Mouse (Mus musculus): ENCODE measurements around the gene Nudt8.
"Not testable (repeated sequence)": the region's sequence is repeated elsewhere in the genome, so short reads cannot be mapped to it uniquely, and the experiment has no call there.

Nudt8 gene

DNA sequence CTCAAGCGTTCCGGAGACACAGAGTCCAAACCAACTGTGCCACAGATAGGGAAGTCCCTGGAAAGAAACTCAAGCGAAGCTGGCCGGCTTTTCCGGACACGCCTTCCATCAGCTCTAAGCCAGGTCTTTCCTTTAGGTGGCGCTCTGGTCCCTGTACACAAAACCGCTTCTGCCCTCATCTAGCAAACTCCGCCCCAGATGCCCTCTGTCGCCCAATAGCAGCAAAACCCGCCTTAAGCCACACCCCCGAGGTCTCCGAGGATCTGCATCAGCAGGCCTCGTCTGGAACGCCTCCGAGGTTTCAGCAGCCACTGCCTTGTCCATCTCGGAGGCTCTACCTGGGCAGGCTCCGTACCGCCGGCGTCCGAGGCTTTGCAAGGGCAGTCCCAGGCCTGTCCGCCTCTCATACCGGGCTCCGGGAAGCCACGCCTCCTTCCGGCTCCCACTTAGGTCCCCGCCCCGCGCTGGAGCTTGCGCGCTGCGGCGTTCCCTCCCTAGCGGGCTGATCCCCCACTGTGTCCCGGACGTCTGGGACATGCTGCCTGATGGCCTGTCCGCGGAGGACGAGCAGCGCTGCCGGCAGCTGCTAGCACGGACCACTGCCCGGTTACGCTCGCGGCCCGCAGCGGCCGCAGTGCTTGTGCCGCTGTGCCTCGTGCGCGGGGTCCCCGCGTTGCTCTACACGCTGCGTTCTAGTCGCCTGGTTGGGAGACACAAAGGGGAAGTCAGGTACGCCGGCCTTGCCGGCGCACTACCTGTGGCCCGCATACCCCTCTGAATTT, at the start of gene Nudt8, which contains the start of gene Gm49405:
TSS of gene Nudt8 (plus strand) at position 462 of the 782 bp plus-strand sequence.
TSS of gene Gm49405 (plus strand) at position 508 of the 782 bp plus-strand sequence.
- DNase-seq (ENCODE audit: low spot score in 2 of 2) = peak; percentile 91 to 93

DNA sequence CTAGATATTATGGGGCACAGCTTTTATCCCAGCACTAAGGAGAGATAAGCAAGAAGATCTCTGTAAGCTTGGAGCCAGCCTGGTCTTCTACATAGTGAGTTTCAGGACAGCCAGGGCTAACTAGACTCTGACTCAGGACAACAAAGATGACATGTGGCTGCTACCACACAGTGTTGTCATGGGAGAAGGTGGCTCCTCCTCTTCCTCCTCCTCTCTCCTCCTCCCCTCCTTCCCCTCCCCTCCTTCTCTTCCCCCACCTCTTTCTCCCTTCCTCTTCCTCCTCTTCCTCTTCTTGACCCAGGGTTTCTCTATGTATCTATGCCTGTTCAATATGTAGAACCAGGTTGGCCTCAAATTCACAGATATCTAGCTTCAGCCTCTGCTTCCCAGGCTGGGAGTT, 48.9 kb upstream of the Nudt8 start:
- DNase-seq (ENCODE audit: low spot score in 2 of 2) = no peak

DNA sequence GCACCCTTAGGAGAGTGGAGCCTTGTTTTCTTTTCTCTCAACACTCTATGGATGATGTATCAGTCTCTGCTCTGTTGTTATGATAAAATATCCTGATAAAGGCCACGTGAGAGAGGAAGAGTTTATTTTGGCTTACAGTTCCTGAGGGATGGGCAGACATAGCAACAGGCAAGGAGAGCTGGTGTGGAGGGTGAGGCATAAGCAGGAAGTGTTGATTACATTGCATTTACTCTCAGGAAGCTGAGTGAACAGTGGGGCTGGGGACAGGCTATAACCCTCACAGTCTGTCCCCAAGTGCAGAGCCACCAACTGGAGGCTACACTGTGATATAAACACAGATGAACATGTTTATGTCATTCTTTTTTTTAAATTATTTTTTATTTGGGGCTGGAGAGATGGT, 48.3 kb upstream of the Nudt8 start:
- DNase-seq (ENCODE audit: low spot score in 2 of 2) = no peak

DNA sequence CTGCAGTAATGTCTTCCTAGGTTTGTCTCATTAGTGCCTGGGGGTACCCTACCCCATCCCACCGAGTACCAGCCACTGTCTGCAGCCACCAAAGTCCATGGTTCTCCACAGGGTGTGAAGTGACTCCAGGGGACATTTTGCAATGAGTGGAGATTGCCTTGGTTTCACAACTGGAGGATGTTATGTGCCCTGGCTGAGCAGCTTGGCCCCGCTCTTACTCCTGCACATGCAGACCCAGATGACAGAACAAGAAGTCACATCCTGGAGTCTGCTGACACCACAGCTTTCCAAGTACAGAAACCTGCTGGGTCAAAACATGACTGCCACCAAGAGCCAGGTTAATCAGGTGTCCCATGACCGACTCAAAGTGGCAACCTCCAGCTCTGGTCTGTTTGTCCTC, 45.3 kb upstream of the Nudt8 start:
- no peak for DNase-seq (ENCODE audit: low spot score in 2 of 2)

DNA sequence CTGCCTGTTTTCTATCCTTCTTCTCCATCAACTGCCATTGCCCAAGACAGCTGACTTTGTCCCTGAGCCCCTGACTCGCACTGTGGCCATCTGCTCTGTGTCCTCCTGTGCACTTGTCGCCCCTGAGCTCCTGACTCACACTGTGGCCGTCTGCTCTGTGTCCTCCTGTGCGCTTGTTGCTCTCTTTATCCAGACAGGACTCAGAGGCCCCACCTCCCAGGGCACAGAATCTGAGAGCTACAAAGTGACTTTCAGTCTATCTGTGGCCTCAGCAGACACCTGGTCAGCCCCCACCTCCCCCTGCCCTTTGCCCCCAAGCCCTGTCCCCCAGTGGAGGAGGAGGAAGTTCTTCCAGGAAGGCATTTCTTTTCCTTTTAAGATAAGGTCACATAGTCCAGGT, 44.6 kb upstream of the Nudt8 start:
- no peak for DNase-seq (ENCODE audit: low spot score in 2 of 2)

DNA sequence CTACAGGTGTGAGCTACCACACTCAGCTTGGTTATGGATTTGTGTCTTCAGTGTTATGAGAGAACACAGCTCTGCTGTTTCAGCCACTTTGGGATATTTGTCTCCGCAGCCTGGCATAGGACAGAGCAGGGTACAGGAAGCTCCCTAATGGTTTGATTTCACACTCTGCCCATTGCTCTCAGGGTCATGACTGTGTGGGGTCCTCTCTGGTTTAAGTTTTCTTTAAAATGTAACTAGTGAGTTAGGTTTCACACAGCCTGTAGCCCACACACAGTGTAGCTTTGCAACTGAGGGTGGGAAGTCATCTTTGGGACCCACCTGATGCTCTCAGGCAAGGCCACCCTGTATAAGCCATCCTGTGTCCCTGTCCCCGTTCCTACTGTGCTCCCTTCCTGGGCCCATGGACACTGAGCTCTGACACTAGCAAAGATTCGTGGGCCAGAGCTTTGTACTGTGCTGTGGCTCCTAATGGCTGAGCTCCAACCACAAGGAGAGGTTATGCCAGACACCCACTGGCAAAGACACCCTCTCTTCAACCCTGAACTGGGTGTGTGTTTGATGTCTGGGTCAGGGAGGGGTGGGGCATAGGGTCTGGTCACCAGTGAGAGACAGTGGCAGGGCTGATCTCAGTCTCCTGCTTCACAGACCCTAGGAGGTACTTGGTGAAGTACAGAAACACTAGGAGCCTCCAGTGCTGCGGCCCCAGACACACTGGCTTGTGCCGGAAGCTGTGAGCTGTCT, 42.9 kb upstream of the Nudt8 start:
- DNase-seq (ENCODE audit: low spot score in 2 of 2) = not testable (repeated sequence)

DNA sequence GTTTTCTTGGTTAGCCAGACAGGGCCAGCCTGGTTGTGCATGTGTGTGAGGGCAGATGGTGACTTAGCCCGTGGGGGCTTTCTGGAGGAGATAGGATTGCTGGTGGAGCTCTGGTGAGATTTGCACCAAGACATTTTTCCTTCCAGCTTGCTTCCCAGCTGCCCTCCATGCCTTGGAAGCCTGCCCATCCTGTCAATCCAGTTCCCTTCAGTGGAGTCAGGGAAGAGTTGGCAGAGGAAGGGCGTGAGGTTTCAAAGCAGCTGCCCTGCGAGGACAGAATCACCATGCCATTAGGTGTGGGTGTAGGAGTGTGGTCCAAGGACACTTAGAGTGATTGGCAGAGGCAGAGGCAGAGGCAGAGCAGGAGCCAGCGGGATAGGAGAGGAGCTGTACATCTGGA, 41.9 kb upstream of the Nudt8 start, which contains the start of gene Aldh3b3:
TSS of gene Aldh3b3 (plus strand) at position 176 of the 400 bp plus-strand sequence.
- DNase-seq (ENCODE audit: low spot score in 2 of 2) = no peak

DNA sequence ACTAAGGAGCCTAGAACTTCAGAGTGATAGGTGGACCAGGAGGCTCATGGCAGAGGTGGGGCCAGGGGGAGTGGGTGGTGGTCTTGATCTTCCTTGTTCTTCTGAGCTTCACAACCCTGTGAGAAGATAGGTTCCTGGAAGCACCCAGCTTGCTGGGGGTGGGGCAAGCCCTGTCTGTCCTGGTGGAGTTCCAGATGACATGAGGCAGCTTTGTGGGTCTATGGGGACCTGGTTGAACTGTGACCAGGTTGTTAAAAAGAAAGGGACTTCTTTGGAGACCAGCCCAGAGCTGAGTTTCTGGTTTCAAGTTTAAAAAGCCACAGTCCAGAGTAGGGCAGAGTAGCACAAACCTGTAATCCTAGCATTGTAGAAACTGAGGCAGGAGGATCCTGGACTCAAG, 41.4 kb upstream of the Nudt8 start:
- no peak for DNase-seq (ENCODE audit: low spot score in 2 of 2)

DNA sequence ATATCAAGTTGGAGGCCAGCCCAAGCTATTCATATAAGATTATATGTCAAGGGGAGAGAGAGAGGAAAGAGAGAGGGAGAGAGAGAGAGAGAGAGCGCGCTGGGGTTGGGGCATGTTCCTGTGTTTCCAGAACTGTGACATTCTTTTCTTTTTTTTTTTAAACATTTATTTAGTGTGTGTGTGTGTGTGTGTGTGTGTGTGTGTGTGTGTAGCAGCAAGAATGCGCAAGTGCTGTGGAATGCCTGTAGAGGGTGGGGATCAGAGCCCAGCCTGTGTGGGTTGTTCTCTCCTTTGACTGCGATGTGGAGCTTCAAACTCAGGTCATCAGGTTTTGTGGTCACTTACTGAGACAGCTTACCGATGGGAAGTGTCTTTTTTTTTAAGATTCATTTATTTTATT, 40.2 kb upstream of the Nudt8 start:
- no peak for DNase-seq (ENCODE audit: low spot score in 2 of 2)

DNA sequence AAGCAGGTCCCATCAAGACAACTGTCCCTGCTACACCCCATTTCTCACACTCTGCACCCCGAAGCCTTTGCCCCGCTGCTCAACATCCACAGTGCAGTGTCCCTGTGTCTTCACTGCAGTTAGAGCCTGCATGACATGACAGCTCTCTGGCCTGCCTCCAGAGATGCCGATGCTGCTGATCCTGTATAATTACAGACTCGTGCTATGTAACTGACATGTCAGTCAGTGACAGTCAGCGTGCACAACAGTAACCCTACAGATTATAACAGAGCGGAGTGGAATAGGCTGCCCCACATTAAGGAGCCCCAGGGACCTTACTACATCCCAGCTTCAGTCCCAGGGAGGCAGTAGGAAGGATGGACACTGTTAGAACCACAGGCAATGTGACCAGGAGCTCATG, 38.6 kb upstream of the Nudt8 start:
- not testable (repeated sequence) for DNase-seq (ENCODE audit: low spot score in 2 of 2)

DNA sequence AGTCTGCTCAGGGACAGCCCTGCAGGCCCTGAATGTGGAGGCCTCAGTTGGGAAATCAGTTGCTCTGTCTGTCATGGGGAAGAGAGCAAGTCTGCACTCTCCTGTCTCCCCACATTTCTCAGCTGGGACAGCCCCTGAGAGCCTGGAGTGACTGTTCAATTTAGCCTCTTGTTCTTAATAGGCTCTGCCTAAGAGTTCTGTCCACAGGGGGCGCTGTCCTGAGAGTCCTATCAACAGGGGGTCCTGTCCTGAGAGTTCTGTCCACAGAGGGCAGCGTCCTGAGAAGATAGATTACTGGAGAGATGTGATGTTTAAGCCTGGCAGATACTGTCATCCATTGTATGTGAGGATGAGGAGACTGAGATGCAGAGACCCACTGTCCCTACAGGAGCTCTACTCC, 37.9 kb upstream of the Nudt8 start:
- no peak for DNase-seq (ENCODE audit: low spot score in 2 of 2)

DNA sequence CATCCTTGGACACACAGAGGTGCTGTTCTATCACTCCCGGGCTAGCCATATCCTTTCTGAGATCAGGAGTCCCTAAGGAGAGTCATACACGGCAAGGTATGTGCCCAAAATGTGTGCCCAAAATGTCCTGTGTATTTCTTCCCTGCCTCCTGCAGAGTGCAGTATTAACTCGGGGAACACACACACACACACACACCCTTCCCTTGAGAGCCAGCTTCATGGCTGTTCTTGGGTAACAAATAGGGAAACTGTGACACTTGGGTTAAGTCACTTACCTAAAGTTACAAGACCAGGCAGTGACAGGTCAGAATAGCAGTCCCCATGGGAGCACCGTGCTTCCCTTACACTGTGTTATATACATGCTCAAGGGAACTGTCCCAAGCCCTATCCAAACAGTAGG, 36.4 kb upstream of the Nudt8 start:
- no peak for DNase-seq (ENCODE audit: low spot score in 2 of 2)

DNA sequence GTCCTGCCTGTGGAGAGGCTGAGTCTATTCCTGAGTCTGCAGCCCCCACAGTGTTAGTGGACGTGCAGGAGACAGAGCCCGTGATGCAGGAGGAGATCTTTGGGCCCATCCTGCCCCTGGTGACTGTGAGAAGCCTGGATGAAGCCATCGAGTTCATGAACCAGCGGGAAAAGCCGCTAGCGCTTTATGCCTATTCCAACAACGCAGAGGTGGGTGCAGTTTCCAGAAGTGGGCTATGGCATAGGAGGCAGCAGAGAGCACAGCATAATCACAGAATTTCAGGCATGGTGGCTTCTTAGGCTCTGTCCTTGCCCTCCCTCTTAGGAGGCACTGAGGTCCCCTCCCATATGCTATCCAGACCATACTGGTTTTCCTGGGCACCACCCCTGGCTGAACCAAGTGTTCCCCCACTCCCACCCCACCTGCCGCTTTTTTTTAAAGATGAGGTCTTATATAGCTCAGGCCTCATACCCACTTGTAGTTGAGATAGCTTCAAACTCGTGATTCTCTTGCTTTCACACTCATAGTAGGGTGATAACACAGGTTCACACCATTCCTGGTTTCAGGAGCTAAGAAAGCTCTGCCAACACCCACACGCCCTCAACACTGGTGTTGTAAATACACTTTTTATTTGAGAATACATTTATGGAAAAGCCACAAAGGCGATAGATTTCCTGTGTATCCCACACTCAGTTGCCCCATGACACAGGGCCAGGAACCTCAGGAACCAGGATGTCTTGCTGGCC, 33.9 kb upstream of the Nudt8 start:
- no peak for DNase-seq (ENCODE audit: low spot score in 2 of 2)

DNA sequence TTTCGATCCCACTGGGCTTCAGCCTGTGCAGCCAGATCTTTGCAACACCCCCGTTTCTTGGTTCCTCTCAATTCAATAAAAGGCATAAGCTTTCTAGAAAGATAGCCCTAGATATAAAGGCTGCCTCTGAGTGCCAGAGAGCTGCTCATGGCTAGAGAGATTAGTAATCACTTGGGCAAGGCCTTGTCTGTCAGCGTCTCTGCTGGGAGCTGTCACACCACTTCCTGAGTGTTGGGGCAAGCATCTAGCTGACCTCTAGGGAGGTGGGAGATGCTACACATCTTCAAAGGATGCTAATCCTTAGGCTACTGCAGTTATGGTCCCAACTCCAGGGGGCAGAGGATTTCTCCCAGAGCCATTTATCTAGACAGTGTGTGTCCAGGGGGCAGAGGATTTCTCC, 33.1 kb upstream of the Nudt8 start:
- no peak for DNase-seq (ENCODE audit: low spot score in 2 of 2)

DNA sequence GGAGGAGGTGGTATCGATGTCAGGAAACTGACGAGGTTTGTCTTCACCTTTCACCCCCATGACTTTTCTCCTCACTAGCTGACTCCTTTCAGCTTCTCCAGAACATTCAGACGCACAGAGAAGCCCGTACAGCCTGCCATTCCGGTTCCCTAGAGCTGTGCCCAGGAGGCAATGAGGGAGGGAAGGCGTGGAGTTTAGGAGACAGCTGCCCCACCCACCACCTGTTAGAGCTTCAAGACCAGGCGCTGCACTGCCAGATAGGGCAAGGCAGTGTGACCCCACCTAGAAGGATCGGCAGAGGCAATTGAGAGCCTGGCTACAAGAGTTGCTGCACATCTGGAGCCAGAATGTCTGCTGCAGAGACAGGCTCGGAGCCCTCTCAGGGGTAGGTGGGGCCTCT, 28.2 kb upstream of the Nudt8 start, which contains the start of gene Aldh3b2:
TSS of gene Aldh3b2 (plus strand) at position 100 of the 400 bp plus-strand sequence.
- no peak for DNase-seq (ENCODE audit: low spot score in 2 of 2)

DNA sequence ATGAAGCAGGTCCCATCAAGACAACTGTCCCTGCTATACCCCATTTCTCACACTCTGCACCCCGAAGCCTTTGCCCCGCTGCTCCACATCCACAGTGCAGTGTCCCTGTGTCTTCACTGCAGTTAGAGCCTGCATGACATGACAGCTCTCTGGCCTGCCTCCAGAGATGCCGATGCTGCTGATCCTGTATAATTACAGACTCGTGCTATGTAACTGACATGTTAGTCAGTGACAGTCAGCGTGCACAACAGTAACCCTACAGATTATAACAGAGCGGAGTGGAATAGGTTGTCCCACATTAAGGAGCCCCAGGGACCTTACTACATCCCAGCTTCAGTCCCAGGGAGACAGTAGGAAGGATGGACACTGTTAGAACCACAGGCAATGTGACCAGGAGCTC, 25.8 kb upstream of the Nudt8 start:
- DNase-seq (ENCODE audit: low spot score in 2 of 2) = not testable (repeated sequence)

DNA sequence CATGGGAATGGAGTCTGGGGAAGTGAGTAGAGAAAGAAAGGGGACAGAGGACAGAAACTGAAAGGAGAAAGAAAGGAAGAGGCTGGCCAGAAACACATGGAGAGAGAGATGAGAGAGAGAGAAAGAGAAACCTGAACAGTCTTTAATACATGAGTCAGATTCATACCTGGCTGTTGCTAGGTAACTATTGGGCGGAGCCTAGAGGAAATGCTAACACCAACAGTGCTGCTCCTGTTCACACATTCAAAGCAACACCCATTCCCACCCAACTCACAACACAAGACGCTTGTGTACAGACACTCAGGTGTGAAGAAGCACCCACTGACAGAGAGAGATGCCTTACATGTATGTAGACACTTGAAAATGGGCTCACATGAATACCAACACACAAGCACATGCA, 24.5 kb upstream of the Nudt8 start:
- DNase-seq (ENCODE audit: low spot score in 2 of 2) = no peak

DNA sequence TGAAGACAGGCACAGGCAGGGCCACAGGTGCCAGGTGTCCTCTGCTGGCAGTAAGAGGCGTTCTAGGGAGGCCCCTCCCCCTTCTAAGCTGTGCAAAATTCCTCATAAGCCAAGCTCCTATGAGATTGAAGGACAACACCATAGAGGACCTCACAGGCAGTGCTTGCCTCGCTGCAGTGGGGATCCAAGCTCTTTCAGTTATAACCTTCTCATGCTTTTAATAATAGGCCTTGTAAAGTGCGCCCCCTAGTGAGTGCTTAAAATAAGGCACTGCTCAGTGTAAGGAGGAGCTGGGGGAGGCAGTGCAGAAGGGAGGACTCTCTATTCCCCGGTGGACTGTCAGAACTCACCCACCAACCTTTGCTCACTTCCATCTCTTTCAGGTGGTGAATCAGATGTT, 20.1 kb upstream of the Nudt8 start:
- peak; percentile 46 to 65 for DNase-seq (ENCODE audit: low spot score in 2 of 2)

DNA sequence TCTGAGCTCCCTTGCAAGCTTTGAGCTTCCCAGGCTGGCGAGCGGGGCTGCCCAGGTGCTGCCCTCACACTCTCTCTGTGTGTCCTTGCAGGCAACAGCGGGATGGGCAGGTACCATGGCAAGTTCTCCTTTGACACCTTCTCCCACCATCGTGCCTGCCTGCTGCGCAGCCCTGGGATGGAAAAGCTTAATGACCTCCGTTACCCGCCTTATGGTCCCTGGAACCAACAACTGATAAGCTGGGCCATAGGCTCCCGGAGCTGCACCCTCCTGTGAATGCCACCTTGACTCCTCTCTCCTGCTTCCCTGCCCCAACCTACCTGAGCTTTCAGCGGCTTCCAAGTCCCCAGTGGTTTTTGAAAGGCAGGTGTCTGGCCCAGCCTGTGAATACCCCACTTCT, 19.5 kb upstream of the Nudt8 start:
- DNase-seq (ENCODE audit: low spot score in 2 of 2) = no peak

DNA sequence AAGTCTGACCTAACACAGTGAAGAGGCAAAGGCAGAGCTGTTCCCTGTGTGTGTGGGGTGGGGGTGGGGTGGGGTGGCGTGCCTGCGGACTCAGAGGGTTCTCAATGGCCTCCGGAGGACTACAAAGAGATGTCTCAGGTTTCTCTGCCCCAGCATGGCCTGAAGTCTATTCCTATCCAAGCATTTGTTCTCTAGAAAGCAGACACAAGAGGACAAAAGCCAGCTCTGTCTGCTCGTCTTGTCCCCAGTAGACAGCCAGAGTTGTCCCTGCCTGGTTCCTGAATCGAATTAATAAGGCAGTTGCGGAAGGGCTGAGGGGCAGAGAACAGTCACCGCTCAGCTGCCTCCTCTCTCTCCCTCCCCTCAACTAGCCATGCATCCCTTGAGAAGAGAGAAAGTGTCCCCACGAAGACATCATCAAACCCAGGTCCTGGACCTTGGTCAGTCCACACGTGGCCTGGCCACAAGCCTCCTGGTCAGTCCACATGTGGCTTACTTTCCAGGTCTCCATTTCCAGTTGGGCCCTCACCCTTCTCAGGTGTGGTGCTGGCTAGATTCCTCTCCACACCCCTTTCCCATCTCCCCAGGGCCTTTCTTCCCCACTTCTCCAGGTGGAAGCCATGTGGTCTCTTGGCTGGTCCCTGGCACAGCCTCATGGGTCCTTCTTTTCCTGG, 16.7 kb upstream of the Nudt8 start:
- no peak for DNase-seq (ENCODE audit: low spot score in 2 of 2)

DNA sequence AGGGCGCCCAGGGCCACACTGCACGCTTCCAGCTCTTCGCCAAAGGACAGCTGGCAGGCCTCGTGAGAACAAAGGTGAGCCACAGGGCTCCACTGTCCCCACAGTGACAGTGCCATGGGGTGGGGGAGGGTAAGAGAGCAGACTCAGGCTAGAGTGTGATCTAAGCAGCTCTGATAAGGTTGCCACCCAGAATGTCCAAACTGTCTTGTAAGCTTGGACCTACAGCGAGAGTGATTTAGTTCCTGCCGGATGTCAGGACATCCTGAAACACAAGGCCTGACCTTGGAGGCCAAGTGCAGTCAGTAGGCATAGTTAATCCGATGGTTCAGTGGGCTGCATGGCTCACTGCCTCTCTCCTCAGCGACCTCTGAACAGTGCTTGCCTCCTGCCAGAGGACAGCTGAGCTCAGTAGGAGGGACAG, 15.1 kb upstream of the Nudt8 start:
- DNase-seq (ENCODE audit: low spot score in 2 of 2) = no peak

DNA sequence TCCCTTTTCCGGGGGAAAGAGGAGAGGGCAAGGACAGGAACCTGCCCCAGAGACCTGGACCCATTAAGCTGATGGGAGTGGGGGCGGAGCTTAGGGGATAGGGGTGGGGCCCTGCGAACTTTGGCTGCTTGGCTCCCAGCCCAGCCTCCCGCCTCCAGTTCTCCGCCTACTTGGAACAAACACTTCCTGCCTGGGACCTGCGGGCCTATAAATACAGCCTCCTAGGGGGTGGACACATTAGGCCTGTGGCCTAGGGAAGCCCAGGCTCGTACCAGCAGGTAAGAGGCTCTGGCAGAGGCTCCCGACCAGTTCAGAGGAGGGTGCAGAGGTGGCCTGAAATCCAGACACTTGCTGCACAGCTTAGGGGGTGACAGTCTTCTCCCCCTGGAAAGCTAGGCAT, 14.0 kb upstream of the Nudt8 start, which contains the start of gene Acy3:
TSS of gene Acy3 (plus strand) at position 237 of the 400 bp plus-strand sequence.
- DNase-seq (ENCODE audit: low spot score in 2 of 2) = peak in 1 of 2 experiments; percentile 45

Measured in frontal cortex, postnatal 10 days (tissue).